Mouse (Mus musculus) brain, embryonic 14.5 days (tissue): Measurements from ENCODE around the gene Gm21962.

Experiments
- CTCF ChIP-seq: fragments of 200-500 bp; IDR thresholded peaks from 2 replicates; pipeline ENCODE4 v1.5.1; 2012; ENCODE audit warnings: inconsistent platforms, mild to moderate bottlenecking, moderate library complexity, borderline replicate concordance; ENCODE audit not compliant: insufficient read depth, insufficient read length; ENCODE audit errors: extremely low read depth
- POLR2A ChIP-seq: fragments of 200-500 bp; IDR thresholded peaks from 2 replicates; pipeline ENCODE4 v1.6.1; 2012; ENCODE audit warnings: mild to moderate bottlenecking, inconsistent platforms, borderline replicate concordance; ENCODE audit not compliant: poor library complexity, insufficient read depth, insufficient read length, severe bottlenecking; ENCODE audit errors: extremely low read depth

GRCm38 (mm10) chr3:137636571-137636970 is 34.8 kb upstream of the Gm21962 start:
- no peak for TF ChIP-seq POLR2A
- TF ChIP-seq CTCF: no peak
